Mouse (Mus musculus) stomach, postnatal 0 days (tissue): ENCODE data around the gene Mymk.

Experiments
- CTCF ChIP-seq: IDR thresholded peaks from 2 replicates; pipeline ENCODE4 v1.5.1; 2016; ENCODE audit warnings: antibody characterized with exemption, low read depth, mild to moderate bottlenecking, moderate library complexity
- EP300 ChIP-seq: optimal IDR thresholded peaks from 2 replicates; pipeline ENCODE3; 2016; ENCODE audit warnings: antibody characterized with exemption

- TF ChIP-seq CTCF = peak; percentile 97
- no peak for TF ChIP-seq EP300
These were observed 33.4 kb downstream of the Mymk start for GRCm38 (mm10) chr2:27038596-27038995.
